Mouse (Mus musculus): ENCODE measurements around the gene Loxl1.

The Loxl1 gene

GRCm38 (mm10) chr9:58278821-58279723 lies 33.9 kb downstream of the Loxl1 start:
- in situ Hi-C loops (cut with MboI, MseI): loop anchor here in 1 of 2 experiments (10.0 kb wide), 1 partner anchor 514 kb away; the partner anchor contains the start of gene Clk3

DNA sequence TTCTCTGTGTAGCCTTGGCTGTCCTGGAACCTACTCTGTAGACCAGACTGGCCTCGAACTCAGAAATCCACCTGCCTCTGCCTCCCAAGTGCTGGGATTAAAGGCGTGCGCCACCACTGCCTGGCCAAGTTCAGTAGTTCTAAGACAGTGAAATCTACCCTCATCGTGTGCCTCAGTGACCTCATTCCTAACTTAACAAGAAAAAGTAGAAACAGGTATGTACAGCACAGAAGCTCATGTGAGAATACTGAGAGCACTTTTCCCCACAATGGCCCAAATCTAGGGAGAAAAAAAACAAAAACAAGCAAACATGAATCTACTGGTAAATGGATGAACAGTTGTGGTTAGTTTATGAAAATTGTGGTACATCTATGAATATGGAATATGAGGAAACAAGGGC lies 34.7 kb downstream of the Loxl1 start:
- in situ Hi-C loops (cut with MboI, MseI): loop anchor here in 1 of 2 experiments (10.0 kb wide), 1 partner anchor 514 kb away; the partner anchor contains the start of gene Clk3

DNA sequence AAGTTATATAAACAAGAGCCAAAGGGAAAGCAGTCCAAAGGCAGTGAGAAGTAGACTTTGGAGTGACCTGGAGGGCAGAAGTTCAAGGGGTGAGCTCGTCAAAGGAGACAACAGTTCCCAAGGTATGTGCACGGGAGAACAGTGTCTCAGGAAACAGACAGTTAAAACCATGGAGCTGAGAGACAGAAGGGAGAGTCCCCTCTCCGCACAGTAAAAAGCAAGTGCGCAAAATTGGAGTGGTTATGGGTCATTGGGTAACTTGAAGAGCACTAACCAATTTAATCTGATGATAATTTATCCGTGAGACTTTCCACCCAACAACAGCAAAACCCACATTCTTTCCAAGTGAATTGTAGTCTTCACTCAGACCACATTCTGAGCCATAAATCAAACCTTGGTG lies 36.6 kb downstream of the Loxl1 start:
- in situ Hi-C loops (cut with MboI, MseI): loop anchor here in 1 of 2 experiments (10.0 kb wide), 1 partner anchor 512 kb away; the partner anchor contains the start of gene Clk3

DNA sequence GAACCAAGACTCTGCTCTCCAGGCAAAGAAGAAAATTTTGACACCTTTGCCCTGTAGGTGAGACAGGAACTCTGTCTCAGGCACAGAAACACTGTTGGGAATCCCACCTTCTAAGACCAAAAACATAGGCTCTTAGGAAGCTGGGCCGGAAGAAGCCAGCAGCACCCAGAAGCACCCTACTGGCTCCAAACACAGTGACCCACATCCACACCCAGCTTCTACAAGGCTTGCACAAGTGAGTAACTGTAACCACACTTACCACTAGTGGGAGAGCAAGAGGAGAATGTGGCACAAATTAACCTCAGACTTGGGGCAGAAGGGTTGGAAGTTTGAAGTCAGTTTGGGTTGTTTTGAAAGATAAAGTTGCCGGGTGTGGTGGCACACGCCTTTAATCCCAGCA lies 37.2 kb downstream of the Loxl1 start:
- in situ Hi-C loops (cut with MboI, MseI): loop anchor here in 1 of 2 experiments (10.0 kb wide), 1 partner anchor 511 kb away; the partner anchor contains the start of gene Clk3

- in situ Hi-C loops (cut with MboI, MseI): loop anchor here in 1 of 2 experiments (10.0 kb wide), 1 partner anchor 510 kb away; the partner anchor contains the start of gene Clk3
Measured at GRCm38 (mm10) chr9:58275115-58275774, 37.7 kb downstream of the Loxl1 start.

- in situ Hi-C loops (cut with MboI, MseI): loop anchor here (10.0 to 25.0 kb wide), 2 partner anchors 510 to 1213 kb away; partner anchors contain the start of genes Arih1 (in 1 of the 2) and Clk3 (in 1 of the 2)
Measured at GRCm38 (mm10) chr9:58274626-58275025, 38.4 kb downstream of the Loxl1 start.

GRCm38 (mm10) chr9:58274101-58274604 lies 38.8 kb downstream of the Loxl1 start:
- in situ Hi-C loops (cut with MboI, MseI): loop anchor here (10.0 to 25.0 kb wide), 2 partner anchors 509 to 1213 kb away; partner anchors contain the start of genes Arih1 (in 1 of the 2) and Clk3 (in 1 of the 2)

GRCm38 (mm10) chr9:58272855-58273254 lies 40.1 kb downstream of the Loxl1 start:
- in situ Hi-C loops (cut with MboI, MseI): loop anchor here (10.0 to 25.0 kb wide), 2 partner anchors 508 to 1214 kb away; partner anchors contain the start of genes Arih1 (in 1 of the 2) and Clk3 (in 1 of the 2)

DNA sequence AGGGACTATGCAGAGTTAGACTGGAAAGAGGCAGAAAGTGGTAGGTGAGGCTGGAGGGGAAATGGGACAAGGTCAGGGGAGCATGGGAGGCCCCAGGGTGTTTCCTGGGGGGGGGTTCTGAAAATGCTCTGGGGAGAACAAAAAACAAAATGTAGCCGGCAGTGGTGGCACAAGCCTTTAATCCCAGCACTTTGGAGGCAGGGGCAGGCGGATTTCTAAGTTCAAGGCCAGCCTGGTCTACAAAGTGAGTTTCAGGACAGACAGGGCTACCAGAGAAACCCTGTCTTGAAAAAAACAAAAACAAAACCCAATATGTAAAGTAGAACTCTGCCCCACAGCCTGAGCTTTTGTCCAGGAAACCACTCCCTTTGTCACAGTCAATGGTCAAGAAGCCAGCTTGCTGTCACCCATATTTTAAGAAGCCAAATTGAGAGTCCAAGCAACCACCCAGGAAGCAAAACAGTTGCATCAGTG lies 40.9 kb downstream of the Loxl1 start:
- in situ Hi-C loops (cut with MboI, MseI): loop anchor here (10.0 to 25.0 kb wide), 2 partner anchors 507 to 1215 kb away; partner anchors contain the start of genes Arih1 (in 1 of the 2) and Clk3 (in 1 of the 2)

GRCm38 (mm10) chr9:58271551-58271950 lies 41.4 kb downstream of the Loxl1 start:
- in situ Hi-C loops (cut with MboI, MseI): loop anchor here (10.0 to 25.0 kb wide), 2 partner anchors 507 to 1216 kb away; partner anchors contain the start of genes Arih1 (in 1 of the 2) and Clk3 (in 1 of the 2)

DNA sequence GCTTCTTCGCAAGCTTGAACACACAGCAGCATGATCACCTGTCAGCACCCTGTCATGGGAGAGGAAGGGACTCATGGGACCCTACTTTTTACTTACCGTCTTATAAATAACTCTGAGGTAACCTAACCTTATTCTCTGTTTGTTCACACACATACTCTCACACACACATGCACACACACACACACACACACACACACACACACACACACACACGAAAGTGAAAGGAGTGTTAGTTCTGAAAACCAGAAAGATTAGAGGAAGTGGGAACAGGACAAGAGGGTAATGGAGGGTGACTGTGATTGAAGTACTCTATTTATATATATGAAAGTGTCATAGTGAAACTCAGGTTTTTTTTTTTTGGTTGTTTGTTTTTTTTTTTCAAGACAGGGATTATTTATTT lies 41.9 kb downstream of the Loxl1 start:
- in situ Hi-C loops (cut with MboI, MseI): loop anchor here (10.0 to 25.0 kb wide), 2 partner anchors 506 to 1216 kb away; partner anchors contain the start of genes Arih1 (in 1 of the 2) and Clk3 (in 1 of the 2)

GRCm38 (mm10) chr9:58270081-58270480 lies 42.9 kb downstream of the Loxl1 start:
- in situ Hi-C loops (cut with MboI, MseI): loop anchor here (10.0 to 25.0 kb wide), 2 partner anchors 505 to 1217 kb away; partner anchors contain the start of genes Arih1 (in 1 of the 2) and Clk3 (in 1 of the 2)

- in situ Hi-C loops (cut with MboI, MseI): loop anchor here in 1 of 2 experiments (25.0 kb wide), 1 partner anchor 1219 kb away; the partner anchor contains the start of gene Arih1
Measured at GRCm38 (mm10) chr9:58268384-58269313, 44.3 kb downstream of the Loxl1 start.

- in situ Hi-C loops (cut with MboI, MseI): loop anchor here in 1 of 2 experiments (25.0 kb wide), 1 partner anchor 1220 kb away; the partner anchor contains the start of gene Arih1
Measured at GRCm38 (mm10) chr9:58267046-58267445, 45.9 kb downstream of the Loxl1 start.

- in situ Hi-C loops (cut with MboI, MseI): loop anchor here in 1 of 2 experiments (25.0 kb wide), 1 partner anchor 1221 kb away; the partner anchor contains the start of gene Arih1
Measured at GRCm38 (mm10) chr9:58266571-58267011, 46.4 kb downstream of the Loxl1 start.

GRCm38 (mm10) chr9:58265368-58265767 lies 47.6 kb downstream of the Loxl1 start:
- in situ Hi-C loops (cut with MboI, MseI): loop anchor here in 1 of 2 experiments (25.0 kb wide), 1 partner anchor 1222 kb away; the partner anchor contains the start of gene Arih1

DNA sequence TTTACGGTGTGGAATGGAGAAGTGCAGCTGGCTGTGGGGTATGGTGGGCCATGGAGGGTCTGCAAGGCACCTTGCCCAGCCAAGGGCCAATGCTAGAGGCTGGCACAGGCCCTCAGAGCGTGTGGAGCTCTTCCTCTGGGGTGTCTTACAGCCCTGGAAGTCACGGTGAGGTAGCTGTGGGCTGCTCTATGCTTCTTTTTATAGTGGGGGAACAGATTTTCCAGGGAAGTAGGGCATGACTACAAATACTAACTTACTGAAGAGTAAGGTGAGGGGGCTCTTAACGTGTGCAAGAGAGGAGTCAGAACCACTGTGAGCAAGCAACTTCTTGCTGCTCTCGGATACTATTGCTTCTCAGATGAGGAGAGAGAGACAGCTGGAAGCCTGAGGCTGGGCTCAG lies 50.5 kb downstream of the Loxl1 start:
- in situ Hi-C loops (cut with MboI, MseI): loop anchor here in 1 of 2 experiments (5.0 to 25.0 kb wide), 2 partner anchors 1225 to 1320 kb away; partner anchors contain the start of gene Arih1

GRCm38 (mm10) chr9:58255704-58256685 lies 57.0 kb downstream of the Loxl1 start:
- in situ Hi-C loops (cut with MboI, MseI): loop anchor here in 1 of 2 experiments (25.0 kb wide), 1 partner anchor 1231 kb away; the partner anchor contains the start of gene Arih1

Measured in T-helper 17 cell (primary cell).